Mouse (Mus musculus): ENCODE results near the gene Pabpn1l. TPM values are rescaled to one million over a fixed set of nuclear protein-coding genes. Genes with fewer than 3 reads are reported as not detected.
A peak's percentile ranks its signal among the peaks of the same experiment; 100 is the strongest.

Pabpn1l gene
- polyA plus RNA-seq, 1 experiment from 2014 or later = not detected

DNA sequence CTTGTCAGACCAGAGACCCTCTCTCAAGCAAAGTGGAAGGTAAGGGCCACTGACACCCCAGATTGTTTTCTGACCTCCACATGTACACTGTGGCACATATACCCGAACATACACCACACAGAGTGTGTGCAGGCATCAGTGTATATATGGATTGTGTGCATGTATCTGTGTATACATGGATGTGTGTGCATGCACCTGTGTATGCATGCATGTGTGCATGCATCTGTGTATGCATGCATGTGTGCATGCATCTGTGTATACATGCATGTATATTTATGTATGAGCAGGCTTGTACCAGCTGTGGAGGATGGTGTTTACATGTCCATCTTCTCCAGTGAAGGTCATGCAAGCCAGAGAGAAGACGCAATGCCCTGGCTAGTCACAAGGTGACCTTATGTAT is 39.4 kb upstream of the Pabpn1l start:
- ATAC-seq = no peak

GRCm38 (mm10) chr8:122661138-122661537 is 38.6 kb upstream of the Pabpn1l start:
- Histone ChIP-seq H3K9ac (replicated peaks) (no peak overlapping the region), H3K4me1 (replicated peaks) (peaks cover 65% of the 10 kb centered on the region), H3K9me3 (no peaks in the 10 kb centered on the region), H3K4me3 (replicated peaks) (no peak overlapping the region), H3K27ac (peak overlapping the region; percentile 14; the same call in 1 of the 2 replicates), H3K27me3 (no peaks in the 10 kb centered on the region), H3K4me2 (replicated peaks) (no peak overlapping the region), H3K36me3 (no peaks in the 10 kb centered on the region)
- no peak for ATAC-seq
- 44% methylated on average over 7 of the region's 7 CpGs for WGBS

More for the DNA sequence above, 39.4 kb upstream of the Pabpn1l start:
- no peak overlapping the region for H3K9ac ChIP-seq (replicated peaks)
- H3K4me1 ChIP-seq (replicated peaks) = peaks cover 72% of the 10 kb centered on the region
- H3K27me3 ChIP-seq = no peaks in the 10 kb centered on the region
- 80% methylated on average over 2 of the region's 2 CpGs for WGBS
- H3K4me3 ChIP-seq (replicated peaks) = no peak overlapping the region
- H3K4me2 ChIP-seq (replicated peaks) = no peak overlapping the region
- no peaks in the 10 kb centered on the region for H3K36me3 ChIP-seq
- H3K27ac ChIP-seq = no peak overlapping the region
- no peaks in the 10 kb centered on the region for H3K9me3 ChIP-seq

DNA sequence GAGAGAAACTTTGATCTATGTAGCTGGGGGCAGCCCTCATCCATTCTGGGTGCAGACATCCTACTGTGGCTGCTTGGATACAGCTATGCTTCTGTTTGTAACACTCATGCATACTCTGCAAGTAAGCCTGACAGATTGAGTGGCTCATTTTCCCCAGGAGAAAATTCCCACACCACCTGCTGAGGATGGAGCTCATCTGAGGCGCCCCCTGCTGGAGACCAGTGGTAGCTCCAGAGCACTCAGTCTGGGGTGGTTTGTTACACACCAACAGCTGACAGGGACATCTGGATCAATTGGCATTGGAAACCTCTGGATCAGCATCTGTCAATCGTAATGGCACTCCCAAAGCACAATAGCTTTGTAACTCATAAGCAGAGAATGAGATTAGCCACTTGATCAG is 37.5 kb upstream of the Pabpn1l start:
- Histone ChIP-seq H3K4me3 (replicated peaks) (no peak overlapping the region), H3K27me3 (no peaks in the 10 kb centered on the region), H3K4me1 (replicated peaks) (peaks cover 54% of the 10 kb centered on the region), H3K36me3 (no peaks in the 10 kb centered on the region), H3K27ac (no peak overlapping the region), H3K9me3 (no peaks in the 10 kb centered on the region), H3K4me2 (replicated peaks) (no peak overlapping the region), H3K9ac (replicated peaks) (no peak overlapping the region)
- ATAC-seq = no peak
- WGBS = 80% methylated on average over 2 of the region's 2 CpGs

DNA sequence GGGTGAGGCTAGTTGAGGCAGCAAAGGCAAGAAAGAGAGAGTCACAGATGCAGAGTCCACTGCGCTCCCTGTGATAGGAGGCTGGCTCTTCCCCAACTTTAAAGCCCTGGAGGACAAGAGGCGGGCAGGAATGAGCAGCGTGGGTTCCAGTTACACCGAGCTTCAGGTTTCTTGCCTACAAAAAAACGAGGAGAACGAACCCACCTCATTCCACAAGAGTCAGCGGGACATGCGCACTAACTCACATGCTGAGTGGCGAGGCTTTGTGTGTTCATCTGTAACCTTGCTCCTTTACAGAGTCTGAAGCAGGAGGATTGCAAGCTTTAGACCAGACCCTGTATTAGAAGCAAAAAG is 36.2 kb upstream of the Pabpn1l start:
- Histone ChIP-seq H3K9ac (replicated peaks) (no peak overlapping the region), H3K36me3 (no peaks in the 10 kb centered on the region), H3K4me1 (replicated peaks) (peaks cover 42% of the 10 kb centered on the region), H3K9me3 (no peaks in the 10 kb centered on the region), H3K4me2 (replicated peaks) (no peak overlapping the region), H3K4me3 (replicated peaks) (no peak overlapping the region), H3K27me3 (no peaks in the 10 kb centered on the region), H3K27ac (no peak overlapping the region)
- no peak for ATAC-seq
- 82% methylated on average over 9 of the region's 9 CpGs for WGBS

DNA sequence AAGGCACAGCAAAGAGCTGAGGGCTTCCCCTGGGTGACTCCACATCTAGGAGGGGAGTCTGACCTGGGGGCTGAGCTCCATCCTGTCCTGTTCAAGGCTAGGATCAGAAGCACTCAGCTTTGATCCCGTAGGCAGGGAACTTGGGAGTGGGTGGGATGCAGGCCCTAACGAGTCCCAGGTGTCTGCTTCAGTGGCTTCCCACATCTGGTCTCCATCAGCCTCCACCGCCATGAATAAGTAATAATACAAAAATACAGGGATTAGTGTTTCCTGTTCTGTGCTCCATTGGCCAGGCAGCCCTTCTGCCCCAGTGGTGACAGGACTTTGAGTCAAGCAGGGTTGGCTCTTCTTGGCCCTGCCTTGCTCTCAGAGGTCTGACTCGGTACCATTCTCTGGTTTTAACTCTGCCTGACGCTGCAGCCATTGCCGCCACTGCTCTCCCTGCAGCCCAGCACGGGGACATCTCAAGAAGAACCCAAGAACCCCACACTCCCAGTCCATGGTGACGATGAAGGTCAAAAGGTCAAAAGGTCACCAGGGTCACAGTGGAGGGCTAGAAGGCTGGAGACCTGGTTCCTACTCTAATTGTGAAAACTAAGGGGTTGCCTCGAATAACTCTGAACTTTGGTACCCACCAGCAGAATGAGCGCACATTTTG is 35.7 kb upstream of the Pabpn1l start:
- Histone ChIP-seq H3K4me2 (replicated peaks) (no peak overlapping the region), H3K27me3 (no peaks in the 10 kb centered on the region), H3K36me3 (no peaks in the 10 kb centered on the region), H3K9me3 (no peaks in the 10 kb centered on the region), H3K4me3 (replicated peaks) (no peak overlapping the region), H3K9ac (replicated peaks) (no peak overlapping the region), H3K27ac (no peak overlapping the region), H3K4me1 (replicated peaks) (peaks cover 41% of the 10 kb centered on the region)
- 72% methylated on average over 10 of the region's 10 CpGs for WGBS
- no peak for ATAC-seq

GRCm38 (mm10) chr8:122656056-122656999 is 33.8 kb upstream of the Pabpn1l start:
- Histone ChIP-seq H3K4me1 (replicated peaks) (peaks cover 44% of the 10 kb centered on the region), H3K4me3 (replicated peaks) (no peak overlapping the region), H3K4me2 (replicated peaks) (no peak overlapping the region), H3K36me3 (no peaks in the 10 kb centered on the region), H3K27me3 (no peaks in the 10 kb centered on the region), H3K27ac (no peak overlapping the region), H3K9ac (replicated peaks) (no peak overlapping the region), H3K9me3 (no peaks in the 10 kb centered on the region)
- 91% methylated on average over 13 of the region's 13 CpGs for WGBS
- ATAC-seq = no peak

- Histone ChIP-seq H3K27ac (no peak overlapping the region), H3K4me3 (replicated peaks) (no peak overlapping the region), H3K36me3 (peaks cover 9% of the 10 kb centered on the region), H3K4me2 (replicated peaks) (no peak overlapping the region), H3K27me3 (no peaks in the 10 kb centered on the region), H3K4me1 (replicated peaks) (peaks cover 44% of the 10 kb centered on the region), H3K9me3 (no peaks in the 10 kb centered on the region), H3K9ac (replicated peaks) (no peak overlapping the region)
- no peak for ATAC-seq
- 78% methylated on average over 7 of the region's 7 CpGs for WGBS
Measured at GRCm38 (mm10) chr8:122654768-122655167, 32.2 kb upstream of the Pabpn1l start.

DNA sequence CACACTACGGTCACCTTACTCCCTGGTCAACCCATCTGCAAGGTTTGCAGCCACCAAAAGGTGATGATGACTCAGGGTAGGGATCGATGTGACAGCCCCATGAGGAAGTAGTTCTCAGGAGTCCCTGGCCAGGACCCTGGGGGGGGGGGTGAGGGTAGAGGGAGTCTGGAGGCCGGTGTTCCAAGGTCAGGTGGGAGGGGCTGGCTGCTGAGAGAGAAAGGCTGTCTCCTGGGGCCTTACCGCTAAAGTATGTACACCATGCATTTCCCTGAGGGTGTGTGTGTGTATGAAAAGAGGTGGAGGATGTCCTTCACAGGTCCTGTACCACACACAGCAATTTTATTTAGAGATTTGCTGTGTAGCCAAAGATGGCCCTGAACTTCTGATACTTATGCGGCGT is 30.1 kb upstream of the Pabpn1l start:
- H3K36me3 ChIP-seq = peaks cover 30% of the 10 kb centered on the region
- H3K27me3 ChIP-seq = no peaks in the 10 kb centered on the region
- ATAC-seq = no peak
- H3K4me2 ChIP-seq (replicated peaks) = no peak overlapping the region
- peaks cover 30% of the 10 kb centered on the region for H3K4me1 ChIP-seq (replicated peaks)
- no peaks in the 10 kb centered on the region for H3K9me3 ChIP-seq
- no peak overlapping the region for H3K27ac ChIP-seq
- no peak overlapping the region for H3K4me3 ChIP-seq (replicated peaks)
- 76% methylated on average over 6 of the region's 6 CpGs for WGBS
- no peak overlapping the region for H3K9ac ChIP-seq (replicated peaks)

DNA sequence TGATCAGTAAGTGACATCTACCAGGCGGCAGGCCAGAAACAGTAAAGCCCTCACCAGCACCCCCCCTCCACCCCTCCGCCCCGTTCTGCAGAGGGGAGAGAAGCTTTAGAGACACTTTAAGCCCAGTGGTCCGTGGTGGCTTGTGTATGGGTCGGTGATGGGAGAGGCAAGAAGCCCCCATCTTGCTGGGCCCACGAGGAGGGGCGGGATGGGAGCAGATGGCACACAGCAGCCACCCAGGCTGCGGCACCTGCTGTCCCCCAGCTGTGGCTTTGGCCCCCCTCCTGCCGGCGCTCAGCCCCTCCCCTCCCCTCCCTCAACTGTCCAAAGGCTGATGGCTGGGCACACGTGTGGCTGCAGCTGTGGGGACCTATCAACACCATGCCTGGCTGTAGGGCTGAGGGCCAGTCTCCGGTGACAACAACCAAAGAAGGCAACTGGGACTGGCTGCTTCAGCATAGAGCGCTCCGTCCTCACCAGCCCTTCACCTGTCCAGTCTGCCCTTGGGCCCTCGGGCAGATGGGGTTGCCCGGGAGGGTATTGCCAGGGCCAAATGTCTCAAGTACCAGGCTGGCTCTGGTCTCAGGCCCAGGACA is 28.9 kb upstream of the Pabpn1l start:
- H3K36me3 ChIP-seq = peaks cover 40% of the 10 kb centered on the region
- peak overlapping the region; percentile 35 for H3K27ac ChIP-seq
- H3K9me3 ChIP-seq = no peaks in the 10 kb centered on the region
- no peak overlapping the region for H3K4me2 ChIP-seq (replicated peaks)
- peak; percentile 72 for ATAC-seq
- WGBS = 59% methylated on average over 16 of the region's 16 CpGs
- no peak overlapping the region; the same call in 1 of the 2 replicates for H3K9ac ChIP-seq (replicated peaks)
- no peak overlapping the region for H3K4me3 ChIP-seq (replicated peaks)
- peaks cover 30% of the 10 kb centered on the region for H3K4me1 ChIP-seq (replicated peaks)
- H3K27me3 ChIP-seq = no peaks in the 10 kb centered on the region

DNA sequence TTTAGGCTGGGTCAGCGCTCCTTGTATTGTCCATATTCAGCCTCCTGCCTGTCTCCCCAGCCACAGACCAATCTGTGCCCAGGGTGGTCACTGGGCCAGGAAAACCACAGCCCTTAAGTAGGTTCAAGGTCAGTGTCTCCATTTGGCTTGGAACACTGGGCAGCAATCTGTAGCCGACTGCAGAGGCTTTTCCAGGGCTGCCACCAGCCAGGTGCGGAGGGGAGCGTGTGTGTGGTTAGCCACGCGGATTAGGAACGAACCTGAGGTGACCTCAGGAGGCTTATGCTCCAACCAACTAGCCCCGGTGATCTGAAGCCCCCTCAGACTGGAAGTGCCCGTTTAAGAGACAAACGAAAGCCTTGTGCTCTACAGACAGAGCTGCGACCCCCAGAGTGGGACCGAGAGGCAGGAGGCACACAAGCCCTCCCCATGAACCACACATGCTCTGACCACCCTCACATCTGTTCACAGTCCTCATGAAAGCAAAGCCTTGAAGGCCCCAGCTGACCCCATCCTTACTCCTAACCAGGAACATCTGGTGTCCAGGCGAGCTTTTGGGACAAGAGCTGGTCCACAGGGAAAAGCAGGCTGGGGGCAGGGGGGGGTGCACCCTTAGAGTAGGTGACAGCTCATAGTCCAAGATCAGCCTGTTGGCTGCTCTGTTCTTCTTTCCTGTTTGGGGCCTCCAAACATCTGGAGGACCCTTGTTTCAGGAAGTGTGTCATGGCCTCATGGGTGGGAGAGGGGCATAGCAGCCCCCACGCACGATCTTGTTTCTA is 25.8 kb upstream of the Pabpn1l start:
- no peaks in the 10 kb centered on the region for H3K27me3 ChIP-seq
- no peak overlapping the region for H3K4me3 ChIP-seq (replicated peaks)
- no peaks in the 10 kb centered on the region for H3K9me3 ChIP-seq
- ATAC-seq = no peak
- H3K4me1 ChIP-seq (replicated peaks) = peaks cover 28% of the 10 kb centered on the region
- H3K36me3 ChIP-seq = peaks cover 55% of the 10 kb centered on the region
- 82% methylated on average over 15 of the region's 15 CpGs for WGBS
- no peak overlapping the region for H3K27ac ChIP-seq
- no peak overlapping the region for H3K9ac ChIP-seq (replicated peaks)
- H3K4me2 ChIP-seq (replicated peaks) = no peak overlapping the region

DNA sequence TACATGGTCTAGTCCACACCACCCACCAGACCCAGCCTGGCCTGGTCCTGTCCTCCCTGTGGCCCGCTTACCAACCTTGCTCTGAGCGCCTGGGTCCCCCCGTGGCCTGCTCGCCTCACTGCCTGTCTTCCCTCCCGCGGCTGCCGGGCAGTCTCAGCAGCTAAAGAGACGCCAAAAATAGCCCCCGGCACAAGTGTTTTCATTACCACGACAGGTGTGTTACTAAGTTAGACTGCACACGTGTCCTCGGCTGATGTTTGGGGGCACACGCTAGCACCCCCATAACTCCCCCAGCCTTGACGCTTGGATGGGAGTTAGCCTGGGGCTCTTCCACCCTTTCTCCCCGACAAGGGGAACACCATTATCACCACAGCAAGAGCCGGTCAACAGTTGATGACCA is 23.8 kb upstream of the Pabpn1l start:
- 87% methylated on average over 16 of the region's 16 CpGs for WGBS
- H3K4me1 ChIP-seq (replicated peaks) = peaks cover 10% of the 10 kb centered on the region
- H3K36me3 ChIP-seq = peaks cover 72% of the 10 kb centered on the region

More for the DNA sequence above, 23.8 kb upstream of the Pabpn1l start:
- Histone ChIP-seq H3K27ac (no peak overlapping the region), H3K27me3 (no peaks in the 10 kb centered on the region), H3K9ac (replicated peaks) (no peak overlapping the region), H3K9me3 (no peaks in the 10 kb centered on the region), H3K4me2 (replicated peaks) (no peak overlapping the region), H3K4me3 (replicated peaks) (no peak overlapping the region)
- ATAC-seq = no peak
